Mouse (Mus musculus) forelimb bud, embryonic 11.5 days (tissue): ENCODE data around the gene Eef1g.

Source experiments
- DNase-seq: peaks from one replicate; pipeline ENCODE4 v3.0.0-alpha.2; 2012; ENCODE audit warnings: low read depth, low spot score

Eef1g gene

GRCm38 (mm10) chr19:9023021-9023778, 56.4 kb downstream of the Eef1g start:
- no peak for DNase-seq

GRCm38 (mm10) chr19:9025562-9026257, 58.9 kb downstream of the Eef1g start:
- DNase-seq = no peak

- DNase-seq = no peak
Measured at GRCm38 (mm10) chr19:9026634-9027033, 59.8 kb downstream of the Eef1g start.

- no peak for DNase-seq
Measured at GRCm38 (mm10) chr19:9027795-9028194, 61.0 kb downstream of the Eef1g start.
